Mouse (Mus musculus): ENCODE data around the gene Fam98c. TPM values are rescaled to one million over a fixed set of nuclear protein-coding genes. Genes with fewer than 3 reads are reported as not detected.

Fam98c gene
- polyA plus RNA-seq, 3 experiments from 2014 or later, result 6.5 to 11.3 (median 11.3) TPM

Other genes starting within 250 kb of the Fam98c start
- 100 to 1,000 TPM in 1 of 3 experiments, 10 to 100 TPM in 2; 74.2 to 145 (median 93.4) TPM for gene Actn4, start 193.9 kb downstream of the Fam98c start, polyA plus RNA-seq (2017; shearing (Covaris generic))
- gene Eif3k, start 174.4 kb downstream of the Fam98c start, polyA plus RNA-seq (2017; shearing (Covaris generic)), result 100 to 1,000 TPM; 441 to 670 (median 588) TPM
- 100 to 1,000 TPM in 2 of 3 experiments, 10 to 100 TPM in 1; 98.7 to 130 (median 111) TPM for gene Map4k1, start 174.2 kb downstream of the Fam98c start, polyA plus RNA-seq (2017; shearing (Covaris generic))
- gene Ryr1, start 31.1 kb downstream of the Fam98c start, polyA plus RNA-seq (2017; shearing (Covaris generic)), result under 1 TPM in 2 of 3 experiments, not detected in 1; 0.05 to 0.16 TPM
- 1 to 10 TPM in 1 of 3 experiments, under 1 TPM in 2; 0.45 to 1.1 (median 0.95) TPM for gene Rasgrp4, start 21.4 kb downstream of the Fam98c start, polyA plus RNA-seq (2017; shearing (Covaris generic))
- not detected for gene Ggn, start 14.0 kb upstream of the Fam98c start, polyA plus RNA-seq (2017; shearing (Covaris generic))
- under 1 TPM; 0.18 to 0.46 (median 0.46) TPM for gene Spred3, start 14.2 kb upstream of the Fam98c start, polyA plus RNA-seq (2017; shearing (Covaris generic))
- gene Psmd8, start 24.5 kb upstream of the Fam98c start, polyA plus RNA-seq (2017; shearing (Covaris generic)), result 100 to 1,000 TPM; 174 to 249 (median 197) TPM
- gene Catsperg1, start 57.8 kb upstream of the Fam98c start, polyA plus RNA-seq (2017; shearing (Covaris generic)), result 1 to 10 TPM in 1 of 3 experiments, under 1 TPM in 2; 0.28 to 1.2 (median 0.67) TPM
- gene Kcnk6, start 76.3 kb upstream of the Fam98c start, polyA plus RNA-seq (2017; shearing (Covaris generic)), result 1 to 10 TPM; 1.9 to 4.0 (median 2.0) TPM
- gene Yif1b, start 82.1 kb upstream of the Fam98c start, polyA plus RNA-seq (2017; shearing (Covaris generic)), result 10 to 100 TPM; 56.3 to 68.5 (median 57.1) TPM
- gene 2200002D01Rik, start 92.2 kb upstream of the Fam98c start, polyA plus RNA-seq (2017; shearing (Covaris generic)), result 1 to 10 TPM in 2 of 3 experiments, under 1 TPM in 1; 0.91 to 1.9 (median 1.7) TPM
- 10 to 100 TPM; 58.9 to 90.9 (median 63.6) TPM for gene Spint2, start 125.7 kb upstream of the Fam98c start, polyA plus RNA-seq (2017; shearing (Covaris generic))
- gene Ppp1r14a, start 133.1 kb upstream of the Fam98c start, polyA plus RNA-seq (2017; shearing (Covaris generic)), result not detected
- 1 to 10 TPM in 1 of 3 experiments, under 1 TPM in 1, not detected in 1; 0.13 to 1.2 TPM for gene Dpf1, start 147.7 kb upstream of the Fam98c start, polyA plus RNA-seq (2017; shearing (Covaris generic))

Data from inflammation-experienced regulatory T-cells, adult 6 months (primary cell).